Mouse (Mus musculus) liver, postnatal 0 days (tissue): Measurements from ENCODE around the gene Trim28. TPM values are rescaled to one million over a fixed set of nuclear protein-coding genes. Genes with fewer than 3 reads are reported as not detected.

Experiments
- ATAC-seq: fragments of 200-750 bp; cut with Nextera tagmentation; 2 replicates; pipeline ENCODE4 v1.8.0; 2017; ENCODE audit warnings: mild to moderate bottlenecking, moderate library complexity
- DNase-seq: peaks from one replicate; pipeline ENCODE4 v3.0.0-alpha.2; 2016
- H3K27ac ChIP-seq: fragments of 300-500 bp; sonication (generic); 2 replicates; pipeline ENCODE4 v1.5.1; 2014; ENCODE audit warnings: antibody characterized with exemption, moderate library complexity, mild to moderate bottlenecking, low read depth
- H3K27me3 ChIP-seq: fragments of 300-500 bp; sonication (generic); 2 replicates; pipeline ENCODE4 v1.6.1; 2014; ENCODE audit warnings: low read length, control low read depth, mixed read lengths; ENCODE audit not compliant: insufficient read depth
- H3K36me3 ChIP-seq: fragments of 300-500 bp; sonication (generic); replicated peaks from 2 replicates; pipeline ENCODE4 v1.6.1; 2014; ENCODE audit warnings: mild to moderate bottlenecking, control low read depth, low read length, moderate library complexity, mixed read lengths; ENCODE audit not compliant: insufficient read depth
- H3K4me1 ChIP-seq: fragments of 300-500 bp; sonication (generic); 2 replicates; pipeline ENCODE4 v1.6.1; 2014; ENCODE audit warnings: antibody characterized with exemption, mild to moderate bottlenecking, control low read depth; ENCODE audit not compliant: insufficient read depth
- H3K4me2 ChIP-seq: fragments of 300-500 bp; sonication (generic); 2 replicates; pipeline ENCODE4 v1.6.1; 2014; ENCODE audit warnings: low read depth, mild to moderate bottlenecking, low read length, moderate library complexity, mixed read lengths
- H3K4me3 ChIP-seq: fragments of 300-500 bp; sonication (generic); 2 replicates; pipeline ENCODE4 v1.5.1; 2014; ENCODE audit warnings: low read depth, low read length
- H3K9ac ChIP-seq: fragments of 300-500 bp; sonication (generic); replicated peaks from 2 replicates; pipeline ENCODE4 v1.6.1; 2014; ENCODE audit warnings: mild to moderate bottlenecking, moderate library complexity
- H3K9me3 ChIP-seq: fragments of 300-500 bp; sonication (generic); 2 replicates; pipeline ENCODE4 v1.6.1; 2016; ENCODE audit warnings: mild to moderate bottlenecking, control low read depth, low read length, mixed read lengths
- CTCF ChIP-seq: sonication (generic); IDR thresholded peaks from 2 replicates; pipeline ENCODE4 v1.5.1; 2016; ENCODE audit warnings: antibody characterized with exemption, low read depth
- EP300 ChIP-seq: IDR thresholded peaks from 2 replicates; pipeline ENCODE4 v1.6.1; 2016; ENCODE audit warnings: antibody characterized with exemption, low read depth, mild to moderate bottlenecking
- WGBS: fragments of 180-500 bp; shearing (Covaris S2); extraction: QIAGEN DNeasy Blood & Tissue Kit; methylation state at CpG from one replicate; pipeline ENCODE4 v1.1.7; 2014; ENCODE audit not compliant: insufficient replicate concordance; 5-methylcytosine and 5-hydroxymethylcytosine counted together
- polyA plus RNA-seq: library from polyadenylated mRNA; unstranded; fragments of >200 nt; fragmentation: Nextera tagmentation; extraction: Ambion mirVana; gene quantifications from 2 replicates; pipeline ENCODE4 v1.2.1, GENCODE M21; 2015

The Trim28 gene
- polyA plus RNA-seq, 1 experiment from 2014 or later = 56.0 TPM

- H3K4me1 ChIP-seq = peaks cover 16% of the 10 kb centered on the region
- DNase-seq = no peak
- H3K4me3 ChIP-seq = peak within 1 kb of the TSS; percentile 64
- H3K27me3 ChIP-seq = no peaks in the 10 kb centered on the region
- H3K9ac ChIP-seq = peak within 1 kb of the TSS; percentile 72
- H3K27ac ChIP-seq = peak within 1 kb of the TSS; percentile 93
- 14% methylated on average over 26 of the region's 26 CpGs for WGBS
- peaks cover 19% of the 10 kb centered on the region; the same call in 1 of the 2 replicates for H3K36me3 ChIP-seq
- no peaks in the 10 kb centered on the region for H3K9me3 ChIP-seq
- peak within 1 kb of the TSS; percentile 95 for H3K4me2 ChIP-seq
- TF ChIP-seq EP300 = no peak
- TF ChIP-seq CTCF = no peak
- ATAC-seq = no peak
Measured at GRCm38 (mm10) chr7:13010005-13010908, 11.3 kb downstream of the Trim28 start, which contains the start of gene Zbtb45. Gene Zbtb45, minus strand, starts transcription at chr7:13010034.

GRCm38 (mm10) chr7:13013671-13014070 lies 14.8 kb downstream of the Trim28 start:
- whole genome bisulfite sequencing = 60% methylated on average over 4 of the region's 4 CpGs
- DNase-seq = no peak

GRCm38 (mm10) chr7:13014275-13014839 lies 15.4 kb downstream of the Trim28 start:
- Histone ChIP-seq H3K4me2 (no peak overlapping the region), H3K27ac (no peak overlapping the region)
- WGBS = 63% methylated on average over 6 of the region's 6 CpGs

More at GRCm38 (mm10) chr7:13013671-13014070, 14.8 kb downstream of the Trim28 start:
- Histone ChIP-seq H3K4me2 (no peak overlapping the region), H3K36me3 (no peaks in the 10 kb centered on the region), H3K27ac (peak overlapping the region; percentile 17; the same call in 1 of the 2 replicates), H3K4me1 (peaks cover 27% of the 10 kb centered on the region), H3K27me3 (no peaks in the 10 kb centered on the region), H3K4me3 (no peak overlapping the region), H3K9me3 (no peaks in the 10 kb centered on the region), H3K9ac (no peak overlapping the region)
- TF ChIP-seq CTCF (no peak), EP300 (no peak)
- ATAC-seq = no peak

GRCm38 (mm10) chr7:13015217-13015616 lies 16.3 kb downstream of the Trim28 start:
- WGBS = 69% methylated on average over 1 of the region's 1 CpGs

More at GRCm38 (mm10) chr7:13014275-13014839, 15.4 kb downstream of the Trim28 start:
- Histone ChIP-seq H3K4me3 (no peak overlapping the region), H3K4me1 (peaks cover 23% of the 10 kb centered on the region), H3K9ac (no peak overlapping the region), H3K27me3 (no peaks in the 10 kb centered on the region), H3K36me3 (no peaks in the 10 kb centered on the region), H3K9me3 (no peaks in the 10 kb centered on the region)
- ATAC-seq (no peak), DNase-seq (no peak)
- TF ChIP-seq EP300 (no peak), CTCF (no peak)

GRCm38 (mm10) chr7:13022773-13023535 lies 24.0 kb downstream of the Trim28 start:
- Histone ChIP-seq H3K27ac (peak overlapping the region; percentile 1; the same call in 1 of the 2 replicates), H3K27me3 (no peaks in the 10 kb centered on the region), H3K4me2 (peak overlapping the region; percentile 96), H3K9me3 (no peaks in the 10 kb centered on the region), H3K4me1 (peaks cover 30% of the 10 kb centered on the region), H3K4me3 (peak overlapping the region; percentile 70), H3K36me3 (peaks cover 19% of the 10 kb centered on the region), H3K9ac (peak overlapping the region; percentile 35)
- ATAC-seq = peak; percentile 2; the same call in 1 of the 2 replicates
- TF ChIP-seq CTCF (no peak), EP300 (no peak)
- peak; percentile 78 for DNase-seq
- WGBS = 4% methylated on average over 31 of the region's 31 CpGs

More at GRCm38 (mm10) chr7:13015217-13015616, 16.3 kb downstream of the Trim28 start:
- no peak overlapping the region for H3K4me2 ChIP-seq
- no peaks in the 10 kb centered on the region for H3K9me3 ChIP-seq
- H3K27me3 ChIP-seq = no peaks in the 10 kb centered on the region
- DNase-seq = no peak
- H3K4me1 ChIP-seq = peaks cover 22% of the 10 kb centered on the region
- no peak overlapping the region for H3K9ac ChIP-seq
- no peak for TF ChIP-seq EP300
- no peak for TF ChIP-seq CTCF
- no peaks in the 10 kb centered on the region for H3K36me3 ChIP-seq
- ATAC-seq = no peak
- H3K27ac ChIP-seq = no peak overlapping the region
- no peak overlapping the region for H3K4me3 ChIP-seq
